Mouse (Mus musculus) liver, embryonic 13.5 days (tissue): Measurements from ENCODE around the gene Fam183b. TPM values are rescaled to one million over a fixed set of nuclear protein-coding genes. Genes with fewer than 3 reads are reported as not detected.
"Not testable (repeated sequence)": the region's sequence is repeated elsewhere in the genome, so short reads cannot be mapped to it uniquely, and the experiment has no call there.

Experiments used
- ATAC-seq: fragments of 200-750 bp; cut with Nextera tagmentation; 2 replicates; pipeline ENCODE4 v1.8.0; 2017; ENCODE audit warnings: low read depth, mild to moderate bottlenecking, moderate number of reproducible peaks, moderate library complexity
- DNase-seq: peaks from one replicate; pipeline ENCODE4 v3.0.0; 2022
- H3K27ac ChIP-seq: fragments of 300-500 bp; sonication (generic); 2 replicates; pipeline ENCODE4 v1.5.1; 2015; ENCODE audit warnings: moderate library complexity, mild to moderate bottlenecking, inconsistent platforms
- H3K27me3 ChIP-seq: fragments of 300-500 bp; sonication (generic); 2 replicates; pipeline ENCODE4 v1.6.1; 2015; ENCODE audit warnings: mild to moderate bottlenecking, inconsistent platforms
- H3K36me3 ChIP-seq: fragments of 300-500 bp; sonication (generic); 2 replicates; pipeline ENCODE4 v1.6.1; 2015; ENCODE audit warnings: mild to moderate bottlenecking, inconsistent platforms
- H3K4me1 ChIP-seq: fragments of 300-500 bp; sonication (generic); replicated peaks from 2 replicates; pipeline ENCODE4 v1.6.1; 2015; ENCODE audit warnings: inconsistent platforms
- H3K4me2 ChIP-seq: fragments of 300-500 bp; sonication (generic); 2 replicates; pipeline ENCODE4 v1.6.1; 2015; ENCODE audit warnings: inconsistent platforms, mild to moderate bottlenecking, moderate library complexity
- H3K4me3 ChIP-seq: fragments of 300-500 bp; sonication (generic); replicated peaks from 2 replicates; pipeline ENCODE4 v1.5.1; 2015; ENCODE audit warnings: mild to moderate bottlenecking, inconsistent platforms
- H3K9ac ChIP-seq: fragments of 300-500 bp; sonication (generic); 2 replicates; pipeline ENCODE4 v1.6.1; 2015; ENCODE audit warnings: mild to moderate bottlenecking, inconsistent platforms
- H3K9me3 ChIP-seq: fragments of 300-500 bp; sonication (generic); replicated peaks from 2 replicates; pipeline ENCODE4 v1.6.1; 2016; ENCODE audit warnings: inconsistent platforms
- WGBS: fragments of 180-500 bp; shearing (Covaris S2); methylation state at CpG from one replicate; pipeline ENCODE4 v1.1.7; 2015; ENCODE audit not compliant: insufficient replicate concordance; 5-methylcytosine and 5-hydroxymethylcytosine counted together
- polyA plus RNA-seq: library from polyadenylated mRNA; unstranded; fragments of >200 nt; fragmentation: Nextera tagmentation; extraction: Ambion mirVana; gene quantifications from 2 replicates; pipeline ENCODE4 v1.2.1, GENCODE M21; 2015

The Fam183b gene
- polyA plus RNA-seq: 0.49 TPM in 1 of 2 replicates, not detected in the other

GRCm38 (mm10) chr11:58801558-58802228, at the start of gene Fam183b:
Gene Fam183b, minus strand, starts transcription at chr11:58801960.
- no peaks in the 10 kb centered on the region for H3K27me3 ChIP-seq
- H3K4me1 ChIP-seq: 0 out of 2 replicates have a peak, but pooled peaks cover 4% of the 10 kb centered on the region
- no peak within 1 kb of the TSS for H3K9ac ChIP-seq
- H3K36me3 ChIP-seq: no peaks in the 10 kb centered on the region
- H3K4me3 ChIP-seq: no peak within 1 kb of the TSS
- H3K9me3 ChIP-seq: no peaks in the 10 kb centered on the region
- H3K4me2 ChIP-seq: no peak within 1 kb of the TSS
- ATAC-seq: no peak
- DNase-seq: no peak
- 39% methylated on average over 14 of the region's 14 CpGs for WGBS
- no peak within 1 kb of the TSS for H3K27ac ChIP-seq

DNA sequence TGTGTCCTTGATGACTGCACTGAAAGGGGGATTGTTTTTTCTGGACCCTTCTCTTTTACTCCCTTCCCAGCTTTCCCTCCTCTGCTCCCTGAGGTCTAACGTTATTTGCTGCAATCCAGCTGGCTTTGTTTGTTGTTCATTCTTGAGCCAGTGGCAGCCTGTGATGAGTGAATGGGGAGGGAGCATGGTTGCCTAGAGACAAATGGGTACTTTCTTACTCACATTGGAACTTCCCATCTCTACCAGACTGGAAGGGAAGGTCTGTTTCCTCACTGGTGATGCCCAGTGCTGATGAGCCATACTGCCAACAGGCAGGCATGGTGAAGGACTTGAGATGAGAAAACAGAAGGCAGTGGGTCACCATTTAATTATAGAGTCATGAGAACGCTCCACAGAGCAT, 48.0 kb upstream of the Fam183b start:
- ATAC-seq: no peak
- Histone ChIP-seq H3K9me3 (no peaks in the 10 kb centered on the region), H3K36me3 (peaks cover 26% of the 10 kb centered on the region), H3K4me2 (no peak overlapping the region), H3K27me3 (no peaks in the 10 kb centered on the region), H3K9ac (no peak overlapping the region), H3K27ac (no peak overlapping the region), H3K4me3 (no peak overlapping the region), H3K4me1 (peaks cover 12% of the 10 kb centered on the region)
- 61% methylated on average over 2 of the region's 2 CpGs for WGBS
- DNase-seq: no peak

GRCm38 (mm10) chr11:58847636-58848035, 45.9 kb upstream of the Fam183b start:
- Histone ChIP-seq H3K4me1 (peaks cover 12% of the 10 kb centered on the region), H3K36me3 (peaks cover 21% of the 10 kb centered on the region), H3K27ac (peak overlapping the region; percentile 75), H3K4me2 (peak overlapping the region; percentile 88), H3K27me3 (no peaks in the 10 kb centered on the region), H3K9me3 (no peaks in the 10 kb centered on the region), H3K9ac (peak overlapping the region; percentile 85), H3K4me3 (peak overlapping the region; percentile 77)
- WGBS: 23% methylated on average over 9 of the region's 9 CpGs
- ATAC-seq: 0 out of 2 replicates have a peak, but pooled peaks have one; percentile 11
- no peak for DNase-seq

DNA sequence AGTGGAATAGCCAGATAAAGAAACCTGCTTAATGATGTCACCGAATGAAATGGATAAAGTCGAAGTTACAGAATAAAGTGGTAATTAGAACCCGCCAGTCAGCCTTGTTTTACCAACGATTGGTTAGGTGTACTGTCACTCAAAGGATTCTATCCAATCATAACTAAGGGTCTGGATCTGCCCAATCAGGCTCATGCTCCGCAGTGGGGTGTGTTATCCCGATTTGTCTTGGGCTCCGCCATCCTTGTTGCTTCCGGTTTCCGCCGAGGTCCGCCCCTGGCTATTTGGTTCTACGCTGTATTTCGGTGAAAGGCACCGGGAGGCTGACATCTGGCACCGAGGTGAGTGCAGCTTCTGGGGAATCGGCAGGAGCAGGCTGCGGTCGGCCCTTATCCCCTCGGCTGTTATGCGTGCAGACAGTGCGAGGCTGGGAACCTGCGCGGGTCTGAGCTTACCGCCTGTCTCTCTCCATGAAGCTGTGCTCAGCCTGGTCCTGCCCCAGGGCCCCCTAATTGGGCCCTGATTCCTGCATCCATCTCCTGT, 45.2 kb upstream of the Fam183b start, which contains the start of gene Gm12258:
TSS of gene Gm12258 (plus strand) at position 240 of the 543 bp plus-strand sequence.
- Histone ChIP-seq H3K4me3 (peak within 1 kb of the TSS; percentile 77), H3K9ac (peak within 1 kb of the TSS; percentile 85), H3K4me1 (peaks cover 12% of the 10 kb centered on the region), H3K9me3 (no peaks in the 10 kb centered on the region), H3K36me3 (peaks cover 15% of the 10 kb centered on the region), H3K27ac (peak within 1 kb of the TSS; percentile 75), H3K4me2 (peak within 1 kb of the TSS; percentile 88), H3K27me3 (no peaks in the 10 kb centered on the region)
- DNase-seq (peak; percentile 92), ATAC-seq (peak; percentile 100)
- WGBS: under 1% methylated on average over 24 of the region's 24 CpGs

DNA sequence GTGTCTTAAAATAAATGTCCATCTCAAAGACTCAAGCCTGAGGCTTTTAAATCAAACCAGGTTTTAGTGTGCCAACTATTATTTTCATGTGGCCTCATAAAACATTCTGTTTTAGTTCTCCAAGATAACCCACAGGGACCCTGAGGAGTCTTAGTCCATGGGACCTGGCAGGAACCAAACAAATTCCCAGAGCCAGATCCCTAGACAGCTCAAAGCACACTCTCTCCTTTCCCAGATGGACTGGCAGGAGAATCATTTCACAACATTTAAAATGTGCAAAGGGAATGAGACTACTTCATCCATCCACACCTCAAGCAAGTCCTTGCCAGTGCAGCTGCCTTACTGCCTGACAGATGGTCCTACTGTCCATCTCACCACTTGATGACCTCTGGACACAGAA, 37.2 kb upstream of the Fam183b start, which contains the start of gene Olfr311:
TSS of gene Olfr311 (plus strand) at position 301 of the 400 bp plus-strand sequence.
- not testable (repeated sequence) for H3K36me3 ChIP-seq, DNase-seq, ATAC-seq, H3K27me3 ChIP-seq, H3K9ac ChIP-seq, H3K9me3 ChIP-seq, H3K27ac ChIP-seq, H3K4me2 ChIP-seq, H3K4me3 ChIP-seq, H3K4me1 ChIP-seq

GRCm38 (mm10) chr11:58832541-58832940, 30.8 kb upstream of the Fam183b start:
- H3K9ac ChIP-seq, ATAC-seq, H3K9me3 ChIP-seq, H3K27me3 ChIP-seq, H3K4me3 ChIP-seq, H3K27ac ChIP-seq, H3K4me2 ChIP-seq, H3K4me1 ChIP-seq, DNase-seq, H3K36me3 ChIP-seq: not testable (repeated sequence)
- 61% methylated on average over 3 of the region's 3 CpGs for WGBS

DNA sequence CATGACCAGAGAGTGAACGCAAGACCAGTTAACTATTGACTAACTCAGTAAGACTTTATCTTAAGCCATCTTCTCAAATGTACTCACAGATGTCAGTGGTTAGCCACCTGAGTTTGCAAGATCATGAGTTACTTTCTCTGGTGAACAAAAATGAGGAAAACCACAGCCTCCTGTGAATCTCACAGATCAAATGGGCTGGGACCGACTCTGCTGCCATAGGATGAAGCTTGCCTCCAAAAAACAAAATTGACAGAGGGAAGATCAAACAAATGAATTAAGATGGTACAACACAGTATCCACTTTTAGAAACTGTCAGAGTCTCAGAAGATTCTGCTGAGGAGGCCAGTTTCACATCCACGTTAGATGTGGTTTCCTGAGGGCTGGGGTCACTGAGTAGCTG, 28.0 kb upstream of the Fam183b start:
- H3K4me2 ChIP-seq: no peak overlapping the region
- ATAC-seq: no peak
- no peak overlapping the region for H3K4me3 ChIP-seq
- DNase-seq: no peak
- no peak overlapping the region for H3K9ac ChIP-seq
- no peaks in the 10 kb centered on the region for H3K9me3 ChIP-seq
- no peaks in the 10 kb centered on the region for H3K4me1 ChIP-seq
- WGBS: 45% methylated on average over 3 of the region's 3 CpGs
- no peaks in the 10 kb centered on the region for H3K36me3 ChIP-seq
- no peaks in the 10 kb centered on the region for H3K27me3 ChIP-seq
- H3K27ac ChIP-seq: no peak overlapping the region

DNA sequence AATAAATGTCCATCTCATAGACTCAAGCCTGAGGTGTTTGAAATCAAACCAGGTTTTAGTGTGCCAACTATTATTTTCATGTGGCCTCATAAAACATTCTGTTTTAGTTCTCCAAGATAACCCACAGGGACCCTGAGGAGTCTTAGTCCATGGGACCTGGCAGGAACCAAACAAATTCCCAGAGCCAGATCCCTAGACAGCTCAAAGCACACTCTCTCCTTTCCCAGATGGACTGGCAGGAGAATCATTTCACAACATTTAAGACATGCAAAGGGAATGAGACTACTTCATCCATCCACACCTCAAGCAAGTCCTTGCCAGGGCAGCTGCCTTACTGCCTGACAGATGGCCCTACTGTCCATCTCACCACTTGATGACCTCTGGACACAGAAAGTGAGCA, 27.2 kb upstream of the Fam183b start, which contains the start of gene Olfr312:
TSS of gene Olfr312 (plus strand) at position 301 of the 400 bp plus-strand sequence.
- not testable (repeated sequence) for H3K9me3 ChIP-seq, ATAC-seq, H3K4me1 ChIP-seq, H3K4me3 ChIP-seq, H3K27me3 ChIP-seq, H3K9ac ChIP-seq, DNase-seq, H3K36me3 ChIP-seq, H3K4me2 ChIP-seq, H3K27ac ChIP-seq

- H3K4me1 ChIP-seq: no peaks in the 10 kb centered on the region
- no peak overlapping the region for H3K4me3 ChIP-seq
- H3K4me2 ChIP-seq: no peak overlapping the region
- ATAC-seq (no peak), DNase-seq (no peak)
- no peak overlapping the region for H3K27ac ChIP-seq
- H3K9ac ChIP-seq: no peak overlapping the region
- 60% methylated on average over 1 of the region's 1 CpGs for WGBS
- H3K36me3 ChIP-seq: no peaks in the 10 kb centered on the region
- no peaks in the 10 kb centered on the region for H3K9me3 ChIP-seq
- H3K27me3 ChIP-seq: no peaks in the 10 kb centered on the region
Measured at GRCm38 (mm10) chr11:58815676-58816075, 13.9 kb upstream of the Fam183b start.

DNA sequence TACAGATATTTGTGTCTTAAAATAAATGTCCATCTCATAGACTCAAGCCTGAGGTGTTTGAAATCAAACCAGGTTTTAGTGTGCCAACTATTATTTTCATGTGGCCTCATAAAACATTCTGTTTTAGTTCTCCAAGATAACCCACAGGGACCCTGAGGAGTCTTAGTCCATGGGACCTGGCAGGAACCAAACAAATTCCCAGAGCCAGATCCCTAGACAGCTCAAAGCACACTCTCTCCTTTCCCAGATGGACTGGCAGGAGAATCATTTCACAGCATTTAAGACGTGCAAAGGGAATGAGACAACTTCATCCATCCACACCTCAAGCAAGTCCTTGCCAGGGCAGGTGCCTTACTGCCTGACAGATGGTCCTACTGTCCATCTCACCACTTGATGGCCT, 12.9 kb upstream of the Fam183b start, which contains the start of gene Olfr313:
TSS of gene Olfr313 (plus strand) at position 301 of the 400 bp plus-strand sequence.
- not testable (repeated sequence) for H3K9ac ChIP-seq, H3K4me1 ChIP-seq, H3K4me2 ChIP-seq, H3K27me3 ChIP-seq, H3K27ac ChIP-seq, DNase-seq, H3K36me3 ChIP-seq, H3K9me3 ChIP-seq, ATAC-seq, H3K4me3 ChIP-seq
- 29% methylated on average over 1 of the region's 1 CpGs for WGBS

DNA sequence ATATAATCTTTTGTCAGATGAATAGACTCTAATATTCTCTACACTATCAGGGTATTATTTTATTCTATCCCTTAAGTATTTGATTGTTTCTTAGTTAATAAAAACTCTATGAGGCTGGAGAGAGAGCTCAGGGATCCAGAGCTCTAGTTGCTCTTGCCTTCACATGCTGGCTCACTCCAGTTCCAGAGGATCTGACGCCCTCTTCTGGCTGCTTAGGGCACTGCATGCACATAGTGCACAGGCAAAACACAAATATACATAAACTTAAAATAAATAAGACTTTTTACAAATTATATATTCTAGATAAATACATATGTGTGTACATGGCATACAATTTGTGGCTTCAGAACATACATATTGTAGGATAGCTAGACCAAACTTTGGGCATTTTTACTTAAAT, 10.2 kb upstream of the Fam183b start:
- Histone ChIP-seq H3K9me3 (no peaks in the 10 kb centered on the region), H3K4me3 (no peak overlapping the region), H3K9ac (no peak overlapping the region), H3K27ac (no peak overlapping the region), H3K4me2 (no peak overlapping the region), H3K27me3 (no peaks in the 10 kb centered on the region), H3K36me3 (no peaks in the 10 kb centered on the region), H3K4me1 (no peaks in the 10 kb centered on the region)
- DNase-seq (no peak), ATAC-seq (no peak)
- WGBS: 3% methylated on average over 1 of the region's 1 CpGs

- 58% methylated on average over 2 of the region's 2 CpGs for WGBS
- H3K27me3 ChIP-seq: no peaks in the 10 kb centered on the region
- H3K27ac ChIP-seq: no peak overlapping the region
- no peak overlapping the region for H3K4me2 ChIP-seq
- 0 out of 2 replicates have a peak, but pooled peaks cover 4% of the 10 kb centered on the region for H3K4me1 ChIP-seq
- ATAC-seq (no peak), DNase-seq (no peak)
- no peaks in the 10 kb centered on the region for H3K9me3 ChIP-seq
- no peak overlapping the region for H3K9ac ChIP-seq
- no peaks in the 10 kb centered on the region for H3K36me3 ChIP-seq
- H3K4me3 ChIP-seq: no peak overlapping the region
Measured at GRCm38 (mm10) chr11:58804393-58804792, 2.6 kb upstream of the Fam183b start.
